Mouse (Mus musculus) lung, embryonic 14.5 days (tissue): ENCODE measurements around the gene 6030445D17Rik. TPM values are rescaled to one million over a fixed set of nuclear protein-coding genes. Genes with fewer than 3 reads are reported as not detected.
A peak's percentile ranks its signal among the peaks of the same experiment; 100 is the strongest.

Experiments
- ATAC-seq: fragments of 200-750 bp; cut with Nextera tagmentation; 2 replicates; pipeline ENCODE4 v1.8.0; 2017; ENCODE audit warnings: mild to moderate bottlenecking, moderate TSS enrichment, moderate library complexity; ENCODE audit not compliant: insufficient read depth
- DNase-seq: peaks from one replicate; pipeline ENCODE4 v3.0.0-alpha.2; 2015
- H3K27ac ChIP-seq: fragments of 300-500 bp; sonication (generic); 2 replicates; pipeline ENCODE4 v1.5.1; 2014; ENCODE audit warnings: low read depth, mild to moderate bottlenecking, moderate library complexity
- H3K27me3 ChIP-seq: fragments of 300-500 bp; sonication (generic); 2 replicates; pipeline ENCODE4 v1.6.1; 2014; ENCODE audit warnings: low read length, control low read depth; ENCODE audit not compliant: insufficient read depth
- H3K36me3 ChIP-seq: fragments of 300-500 bp; sonication (generic); 2 replicates; pipeline ENCODE4 v1.6.1; 2014; ENCODE audit warnings: control low read depth; ENCODE audit not compliant: insufficient read depth
- H3K4me1 ChIP-seq: fragments of 300-500 bp; sonication (generic); 2 replicates; pipeline ENCODE4 v1.6.1; 2014; ENCODE audit warnings: antibody characterized with exemption, control low read depth; ENCODE audit not compliant: insufficient read depth
- H3K4me2 ChIP-seq: fragments of 300-500 bp; sonication (generic); 2 replicates; pipeline ENCODE4 v1.6.1; 2014; ENCODE audit warnings: mild to moderate bottlenecking
- H3K4me3 ChIP-seq: fragments of 300-500 bp; sonication (generic); 2 replicates; pipeline ENCODE4 v1.5.1; 2014; ENCODE audit warnings: low read depth, low read length
- H3K9ac ChIP-seq: fragments of 300-500 bp; sonication (generic); 2 replicates; pipeline ENCODE4 v1.6.1; 2014
- H3K9me3 ChIP-seq: fragments of 300-500 bp; sonication (generic); 2 replicates; pipeline ENCODE4 v1.6.1; 2016; ENCODE audit warnings: low read depth, low read length, control low read depth
- CTCF ChIP-seq: IDR thresholded peaks from 2 replicates; pipeline ENCODE4 v1.5.1; 2016; ENCODE audit warnings: antibody characterized with exemption, low read depth
- WGBS: fragments of 180-500 bp; shearing (Covaris S2); extraction: QIAGEN DNeasy Blood & Tissue Kit; methylation state at CpG from one replicate; pipeline ENCODE4 v1.1.7; 2014; 5-methylcytosine and 5-hydroxymethylcytosine counted together
- polyA plus RNA-seq: library from polyadenylated mRNA; unstranded; fragments of >200 nt; fragmentation: Nextera tagmentation; extraction: Ambion mirVana; gene quantifications from 2 replicates; pipeline ENCODE4 v1.2.1, GENCODE M21; 2014

Gene 6030445D17Rik
- polyA plus RNA-seq, 1 experiment from 2014 or later = 0.30 TPM

DNA sequence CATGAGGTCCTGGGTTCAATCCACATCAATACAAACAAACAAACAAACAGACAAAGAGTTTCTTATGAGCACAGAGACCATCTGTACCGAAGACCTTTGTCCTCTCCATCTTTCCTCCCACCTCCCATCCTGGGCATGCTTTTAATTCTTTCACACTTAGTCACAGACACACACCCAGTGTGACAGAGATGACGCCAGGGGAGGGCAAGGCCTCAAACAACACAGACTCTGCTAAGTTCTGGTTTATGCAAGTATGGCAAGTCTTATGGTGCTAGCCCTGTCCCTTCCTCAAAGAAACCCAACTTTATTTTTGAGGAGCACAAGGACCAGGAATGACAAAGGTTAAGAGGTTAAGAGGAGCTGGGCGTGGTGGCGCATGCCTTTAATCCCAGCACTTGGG lies 11.8 kb upstream of the 6030445D17Rik start:
- H3K4me2 ChIP-seq = no peak overlapping the region
- H3K9ac ChIP-seq = no peak overlapping the region
- H3K4me1 ChIP-seq = 0 out of 2 replicates have a peak, but pooled peaks cover 3% of the 10 kb centered on the region
- no peak for ATAC-seq
- TF ChIP-seq CTCF = no peak
- H3K9me3 ChIP-seq = no peaks in the 10 kb centered on the region
- no peak overlapping the region for H3K27ac ChIP-seq
- no peak for DNase-seq
- WGBS = 57% methylated on average over 4 of the region's 4 CpGs
- H3K27me3 ChIP-seq = no peaks in the 10 kb centered on the region
- H3K36me3 ChIP-seq = no peaks in the 10 kb centered on the region
- H3K4me3 ChIP-seq = no peak overlapping the region

GRCm38 (mm10) chr4:136451564-136451963 lies 10.5 kb upstream of the 6030445D17Rik start:
- TF ChIP-seq CTCF = no peak
- no peaks in the 10 kb centered on the region for H3K9me3 ChIP-seq
- no peak overlapping the region for H3K4me2 ChIP-seq
- H3K27me3 ChIP-seq = no peaks in the 10 kb centered on the region
- H3K27ac ChIP-seq = no peak overlapping the region; the same call in 1 of the 2 replicates
- ATAC-seq (peak; percentile 26; the same call in 1 of the 2 replicates), DNase-seq (peak; percentile 58)
- 0 out of 2 replicates have a peak, but pooled peaks cover 3% of the 10 kb centered on the region for H3K4me1 ChIP-seq
- no peaks in the 10 kb centered on the region for H3K36me3 ChIP-seq
- no peak overlapping the region for H3K4me3 ChIP-seq
- WGBS = 6% methylated on average over 6 of the region's 6 CpGs
- H3K9ac ChIP-seq = no peak overlapping the region

- H3K27ac ChIP-seq = no peak overlapping the region
- DNase-seq = no peak
- 64% methylated on average over 3 of the region's 3 CpGs for WGBS
- 0 out of 2 replicates have a peak, but pooled peaks cover 3% of the 10 kb centered on the region for H3K4me1 ChIP-seq
- no peak for ATAC-seq
- H3K36me3 ChIP-seq = no peaks in the 10 kb centered on the region
- H3K9ac ChIP-seq = no peak overlapping the region
- H3K9me3 ChIP-seq = no peaks in the 10 kb centered on the region
- H3K4me3 ChIP-seq = no peak overlapping the region
- TF ChIP-seq CTCF = no peak
- no peaks in the 10 kb centered on the region for H3K27me3 ChIP-seq
- H3K4me2 ChIP-seq = no peak overlapping the region
These were observed 9.8 kb upstream of the 6030445D17Rik start for GRCm38 (mm10) chr4:136452286-136452685.

GRCm38 (mm10) chr4:136452792-136453191 lies 9.3 kb upstream of the 6030445D17Rik start:
- Histone ChIP-seq H3K4me2 (no peak overlapping the region), H3K36me3 (no peaks in the 10 kb centered on the region), H3K27ac (no peak overlapping the region), H3K9me3 (no peaks in the 10 kb centered on the region), H3K9ac (no peak overlapping the region), H3K27me3 (no peaks in the 10 kb centered on the region), H3K4me1 (0 out of 2 replicates have a peak, but pooled peaks cover 3% of the 10 kb centered on the region), H3K4me3 (no peak overlapping the region)
- DNase-seq (no peak), ATAC-seq (no peak)
- no peak for TF ChIP-seq CTCF
- 48% methylated on average over 5 of the region's 5 CpGs for WGBS

- H3K27me3 ChIP-seq = no peaks in the 10 kb centered on the region
- H3K27ac ChIP-seq = no peak overlapping the region
- WGBS = 2% methylated on average over 10 of the region's 10 CpGs
- ATAC-seq = peak; percentile 36
- H3K4me2 ChIP-seq = peak overlapping the region; percentile 58
- H3K4me3 ChIP-seq = no peak overlapping the region; the same call in 1 of the 2 replicates
- no peaks in the 10 kb centered on the region for H3K36me3 ChIP-seq
- 0 out of 2 replicates have a peak, but pooled peaks cover 3% of the 10 kb centered on the region for H3K4me1 ChIP-seq
- no peak overlapping the region for H3K9ac ChIP-seq
- peak; percentile 95 for DNase-seq
- H3K9me3 ChIP-seq = no peaks in the 10 kb centered on the region
- peak; percentile 97 for TF ChIP-seq CTCF
These were observed 7.2 kb upstream of the 6030445D17Rik start for GRCm38 (mm10) chr4:136454850-136455260.

DNA sequence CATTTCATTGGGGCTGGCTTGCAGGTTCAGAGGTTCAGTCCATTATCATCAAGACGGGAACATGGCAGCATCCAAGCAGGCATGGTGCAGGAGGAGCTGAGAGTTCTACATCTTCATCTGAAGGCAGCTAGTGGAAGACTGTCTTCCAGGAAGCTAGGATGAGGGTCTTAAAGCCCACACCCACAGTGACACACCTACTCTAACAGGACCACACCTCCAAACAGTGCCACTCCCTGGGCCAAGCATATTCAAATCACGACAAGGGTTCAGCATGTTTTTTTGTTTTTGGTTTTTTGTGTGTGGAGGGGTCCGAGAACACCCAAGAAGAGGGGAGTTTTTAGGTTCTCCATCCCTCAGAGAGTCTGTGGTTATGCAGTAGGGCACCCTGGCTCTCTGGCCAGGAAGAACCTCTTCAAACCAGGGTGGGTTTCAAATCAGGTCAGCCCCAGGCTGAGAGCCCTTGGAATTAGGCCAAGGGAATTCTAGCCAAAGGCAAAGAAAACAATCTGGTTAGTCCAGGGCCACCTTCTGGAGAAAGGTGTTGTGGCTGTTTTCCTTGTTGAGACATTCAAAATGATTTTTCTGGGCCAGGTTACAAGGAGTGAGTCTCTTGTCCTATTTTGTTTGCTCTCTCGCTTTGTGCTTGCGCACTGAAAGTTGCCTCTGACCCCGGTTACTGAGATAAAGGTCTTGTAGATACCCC lies 5.4 kb upstream of the 6030445D17Rik start:
- no peak for TF ChIP-seq CTCF
- Histone ChIP-seq H3K9ac (no peak overlapping the region), H3K27me3 (0 out of 2 replicates have a peak, but pooled peaks cover 3% of the 10 kb centered on the region), H3K4me1 (0 out of 2 replicates have a peak, but pooled peaks cover 1% of the 10 kb centered on the region), H3K4me2 (no peak overlapping the region), H3K36me3 (no peaks in the 10 kb centered on the region), H3K27ac (no peak overlapping the region), H3K4me3 (no peak overlapping the region), H3K9me3 (no peaks in the 10 kb centered on the region)
- 82% methylated on average over 6 of the region's 6 CpGs for WGBS
- no peak for ATAC-seq
- no peak for DNase-seq

DNA sequence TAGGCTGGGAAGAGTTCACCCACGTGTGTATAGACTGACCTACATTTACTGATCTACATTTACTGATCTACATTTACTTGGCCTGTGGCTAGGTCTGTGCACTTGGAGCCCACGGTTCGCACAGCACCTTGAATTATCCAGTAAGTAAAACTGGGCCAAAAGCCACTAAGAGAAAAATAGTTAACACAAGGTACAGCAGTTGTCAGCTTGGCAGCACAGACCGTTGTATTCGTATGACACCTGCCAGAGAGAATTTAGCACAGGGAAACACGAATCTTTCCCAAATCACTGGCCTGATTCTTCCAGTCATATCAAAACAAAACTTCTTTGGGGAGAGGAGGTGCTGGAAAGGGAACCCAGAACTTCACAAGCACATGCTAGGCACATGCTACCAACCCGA lies 3.8 kb upstream of the 6030445D17Rik start:
- 73% methylated on average over 7 of the region's 7 CpGs for WGBS
- Histone ChIP-seq H3K27me3 (peaks cover 9% of the 10 kb centered on the region), H3K9me3 (no peaks in the 10 kb centered on the region), H3K36me3 (no peaks in the 10 kb centered on the region), H3K4me3 (no peak overlapping the region), H3K4me1 (0 out of 2 replicates have a peak, but pooled peaks cover 5% of the 10 kb centered on the region), H3K27ac (no peak overlapping the region), H3K4me2 (no peak overlapping the region), H3K9ac (no peak overlapping the region)
- ATAC-seq (no peak), DNase-seq (no peak)
- no peak for TF ChIP-seq CTCF
